Mouse (Mus musculus) erythroblast, embryonic 14.5 days (primary cell): Measurements from ENCODE around the gene Rara.

ENCODE experiments used
- GATA1 ChIP-seq: IDR thresholded peaks from 2 replicates; pipeline ENCODE4 v1.6.1; 2012; ENCODE audit warnings: low read length, inconsistent platforms, mixed read lengths
- TAL1 ChIP-seq: IDR thresholded peaks from 3 replicates; pipeline ENCODE4 v1.6.1; 2012; ENCODE audit warnings: low read length, inconsistent platforms, mixed read lengths

GRCm38 (mm10) chr11:98929503-98929902 lies 1.9 kb downstream of the Rara start:
- TF ChIP-seq GATA1 = no peak
- TF ChIP-seq TAL1 = no peak
